Comparison of ENCODE assay signal across 9 mouse cellular contexts in genomic region chrX:73467446-73468241, GRCm38 (mm10). TPM values are rescaled to one million over a fixed set of nuclear protein-coding genes. Genes with fewer than 3 reads are reported as not detected.
DNase-seq lines count a peak whose midpoint lies in the region; ATAC-seq and TF ChIP-seq lines count a peak whose summit lies in the region.
"Had no signal": no experiment of that assay in that cellular context is flagged by ENCODE, and none has a peak within 500 bp of the region (broad histone marks: within the 10 kb centered on the region; RNA-seq: fewer than 3 reads in every experiment).

No protein-coding gene starts in this region.

- 59% methylated on average over 5 of the region's 5 CpGs for WGBS in hindbrain, embryonic 12.5 days
- WGBS in hindbrain, postnatal 0 days, result 67% methylated on average over 5 of the region's 5 CpGs
- 45% methylated on average over 5 of the region's 5 CpGs for WGBS in limb, embryonic 13.5 days

- ATAC-seq in hindbrain, embryonic 12.5 days (ENCODE audit: low FRiP score), result no peak
- ATAC-seq in hindbrain, postnatal 0 days, result no peak
- peak; percentile 89 for ATAC-seq in limb, embryonic 13.5 days (ENCODE audit: low FRiP score, low read depth)

- H3K9ac ChIP-seq in hindbrain, embryonic 12.5 days, result no peak overlapping the region
- no peak overlapping the region for H3K9ac ChIP-seq in hindbrain, postnatal 0 days (replicated peaks; ENCODE audit: low read length)
- no peak overlapping the region for H3K9ac ChIP-seq in limb, embryonic 13.5 days

- intact Hi-C loops in gastrocnemius, postnatal 14 days (cut with DNase I; ENCODE audit: low total_unique reads), result no loop called here

- no peaks in the 10 kb centered on the region for H3K4me1 ChIP-seq in hindbrain, embryonic 12.5 days
- no peaks in the 10 kb centered on the region for H3K4me1 ChIP-seq in hindbrain, postnatal 0 days (ENCODE audit: insufficient read depth, low read length)
- peaks cover 35% of the 10 kb centered on the region for H3K4me1 ChIP-seq in limb, embryonic 13.5 days

- peak overlapping the region; percentile 49 for H3K27ac ChIP-seq in hindbrain, embryonic 12.5 days
- no peak overlapping the region for H3K27ac ChIP-seq in hindbrain, postnatal 0 days
- peak overlapping the region; percentile 93 for H3K27ac ChIP-seq in limb, embryonic 13.5 days

- H3K27me3 ChIP-seq in hindbrain, embryonic 12.5 days, result peaks cover 9% of the 10 kb centered on the region; the same call in 1 of the 2 replicates
- no peaks in the 10 kb centered on the region for H3K27me3 ChIP-seq in hindbrain, postnatal 0 days (ENCODE audit: insufficient read depth, low read length)
- H3K27me3 ChIP-seq in limb, embryonic 13.5 days, result peaks cover 8% of the 10 kb centered on the region; the same call in 1 of the 2 replicates

- H3K9me3 ChIP-seq in hindbrain, embryonic 12.5 days (replicated peaks), result no peaks in the 10 kb centered on the region
- no peaks in the 10 kb centered on the region for H3K9me3 ChIP-seq in hindbrain, postnatal 0 days (ENCODE audit: low read length)
- H3K9me3 ChIP-seq in limb, embryonic 13.5 days, result no peaks in the 10 kb centered on the region

- H3K4me2 ChIP-seq in hindbrain, embryonic 12.5 days (replicated peaks), result no peak overlapping the region
- no peak overlapping the region for H3K4me2 ChIP-seq in hindbrain, postnatal 0 days (ENCODE audit: low read depth, low read length)
- peak overlapping the region; percentile 25; the same call in 1 of the 2 replicates for H3K4me2 ChIP-seq in limb, embryonic 13.5 days (replicated peaks)

- H3K4me3 ChIP-seq in hindbrain, embryonic 12.5 days, result no peak overlapping the region
- H3K4me3 ChIP-seq in hindbrain, postnatal 0 days (ENCODE audit: low read length), result no peak overlapping the region
- H3K4me3 ChIP-seq in limb, embryonic 13.5 days, result no peak overlapping the region

- no peaks in the 10 kb centered on the region for H3K36me3 ChIP-seq in hindbrain, embryonic 12.5 days
- no peaks in the 10 kb centered on the region for H3K36me3 ChIP-seq in hindbrain, postnatal 0 days (ENCODE audit: insufficient read depth, low read length)
- no peaks in the 10 kb centered on the region for H3K36me3 ChIP-seq in limb, embryonic 13.5 days

- DNase-seq in hindbrain, postnatal 0 days (ENCODE audit: low spot score), result no peak
- DNase-seq in Muller cell, postnatal 12 days (ENCODE audit: inconsistent ontology term), result peak; percentile 24
- DNase-seq in gastrocnemius, postnatal 14 days, result peak; percentile 60
- DNase-seq in ovary, adult 18-20 months (ENCODE audit: low spot score), result no peak
- DNase-seq in frontal cortex, postnatal 25 days (ENCODE audit: low spot score in 2 of 2), result no peak
- DNase-seq in B cell, adult 2 months, result no peak

- TF ChIP-seq CTCF in hindbrain, postnatal 0 days (IDR thresholded peaks at IDR 0.05; ENCODE audit: low read depth), result no peak

RNA-seq across cellular contexts. Expression of gene Haus7, which starts 8.8 kb away (rescaled TPM):
- 65.1 and 69.3 TPM in 2 replicates for polyA plus RNA-seq in hindbrain, embryonic 12.5 days (2016; fragmentation: Nextera tagmentation; extraction: Ambion mirVana)
- total RNA-seq in hindbrain, postnatal 0 days (2014; rRNA removed), result 22.0 and 33.5 TPM in 2 replicates
- 62.8 and 63.7 TPM in 2 replicates for polyA plus RNA-seq in hindbrain, postnatal 0 days (2015; fragmentation: Nextera tagmentation; extraction: Ambion mirVana)
- total RNA-seq in gastrocnemius, postnatal 14 days (2021), result 10 to 100 TPM; 15.7 to 20.4 TPM
- polyA plus RNA-seq in limb, embryonic 13.5 days (2015; fragmentation: Nextera tagmentation; extraction: Ambion mirVana), result 77.0 and 85.2 TPM in 2 replicates

RNA-seq across cellular contexts. Expression of gene Bgn, which starts 15.8 kb away (rescaled TPM):
- polyA plus RNA-seq in hindbrain, embryonic 12.5 days (2016; fragmentation: Nextera tagmentation; extraction: Ambion mirVana), result 43.9 and 49.2 TPM in 2 replicates
- total RNA-seq in hindbrain, postnatal 0 days (2014; rRNA removed), result 51.9 and 68.9 TPM in 2 replicates
- 17.9 and 23.7 TPM in 2 replicates for polyA plus RNA-seq in hindbrain, postnatal 0 days (2015; fragmentation: Nextera tagmentation; extraction: Ambion mirVana)
- total RNA-seq in gastrocnemius, postnatal 14 days (2021), result 100 to 1,000 TPM; 213 to 236 TPM
- polyA plus RNA-seq in limb, embryonic 13.5 days (2015; fragmentation: Nextera tagmentation; extraction: Ambion mirVana), result 67.7 and 68.8 TPM in 2 replicates

RNA-seq across cellular contexts. Expression of gene Trex2, which starts 32.5 kb away (rescaled TPM):
- not detected in 2 replicates for polyA plus RNA-seq in hindbrain, embryonic 12.5 days (2016; fragmentation: Nextera tagmentation; extraction: Ambion mirVana)
- total RNA-seq in hindbrain, postnatal 0 days (2014; rRNA removed), result not detected in 2 replicates
- polyA plus RNA-seq in hindbrain, postnatal 0 days (2015; fragmentation: Nextera tagmentation; extraction: Ambion mirVana), result not detected in 2 replicates
- total RNA-seq in gastrocnemius, postnatal 14 days (2021), result not detected
- polyA plus RNA-seq in limb, embryonic 13.5 days (2015; fragmentation: Nextera tagmentation; extraction: Ambion mirVana), result not detected in 2 replicates
- polyA plus RNA-seq: midbrain, postnatal 0 days had no signal

RNA-seq across cellular contexts. Expression of gene Atp2b3, which starts 35.2 kb away (rescaled TPM):
- polyA plus RNA-seq in hindbrain, embryonic 12.5 days (2016; fragmentation: Nextera tagmentation; extraction: Ambion mirVana), result 1.6 and 1.7 TPM in 2 replicates
- 40.9 and 44.0 TPM in 2 replicates for total RNA-seq in hindbrain, postnatal 0 days (2014; rRNA removed)
- 8.1 and 8.2 TPM in 2 replicates for polyA plus RNA-seq in hindbrain, postnatal 0 days (2015; fragmentation: Nextera tagmentation; extraction: Ambion mirVana)
- 1 to 10 TPM; 8.2 to 8.7 TPM for total RNA-seq in gastrocnemius, postnatal 14 days (2021)
- 0.24 and 0.31 TPM in 2 replicates for polyA plus RNA-seq in limb, embryonic 13.5 days (2015; fragmentation: Nextera tagmentation; extraction: Ambion mirVana)

RNA-seq across cellular contexts. Expression of gene Zfp92, which starts 56.7 kb away (rescaled TPM):
- polyA plus RNA-seq in hindbrain, embryonic 12.5 days (2016; fragmentation: Nextera tagmentation; extraction: Ambion mirVana), result 0.14 and 0.23 TPM in 2 replicates
- total RNA-seq in hindbrain, postnatal 0 days (2014; rRNA removed), result 4.5 TPM in 2 replicates
- 1.0 and 1.2 TPM in 2 replicates for polyA plus RNA-seq in hindbrain, postnatal 0 days (2015; fragmentation: Nextera tagmentation; extraction: Ambion mirVana)
- under 1 TPM; 0.04 TPM for total RNA-seq in gastrocnemius, postnatal 14 days (2021)
- 0.27 and 0.37 TPM in 2 replicates for polyA plus RNA-seq in limb, embryonic 13.5 days (2015; fragmentation: Nextera tagmentation; extraction: Ambion mirVana)

Comparison
In these comparisons a context has a peak if more than half of its experiments do, and no peak if none do; other contexts are left out.
1. DNase-seq: peak in Muller cell, postnatal 12 days (single experiment) and gastrocnemius, postnatal 14 days (single experiment); none in hindbrain, postnatal 0 days (single experiment), ovary, adult 18-20 months (single experiment), frontal cortex, postnatal 25 days (0 of 2) and B cell, adult 2 months (0 of 2).